Mouse (Mus musculus): ENCODE data around the gene Chek2.

DNA sequence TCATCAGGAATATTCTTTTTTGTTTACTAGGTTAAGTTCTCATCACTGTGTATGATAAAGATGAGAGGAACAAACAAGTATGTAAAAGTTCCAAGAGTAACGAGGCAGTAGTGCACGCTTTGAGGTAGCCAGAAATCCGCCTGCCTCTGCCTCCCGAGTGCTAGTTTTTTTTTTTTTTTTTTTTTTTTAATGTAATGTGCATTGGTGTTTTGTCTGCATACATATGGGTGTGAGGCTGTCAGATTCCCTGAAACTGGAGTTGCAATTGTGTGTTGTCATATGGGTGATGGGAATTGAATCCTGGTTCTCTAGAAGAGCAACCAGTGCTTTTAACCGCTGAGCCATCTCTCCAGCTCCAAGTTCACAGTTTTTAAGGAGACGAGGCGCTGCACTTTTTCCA lies 39.3 kb downstream of the Chek2 start:
- TF ChIP-seq CTCF (IDR thresholded peaks at IDR 0.05; ENCODE audit: borderline replicate concordance, insufficient read depth, low read depth, low read length) = no peak
- TF ChIP-seq POLR2A (IDR thresholded peaks at IDR 0.05; ENCODE audit: borderline replicate concordance, insufficient read depth, low read length) = no peak
